Mouse (Mus musculus) hindbrain, embryonic 10.5 days (tissue): Measurements from ENCODE around the gene Lrmp. TPM values are rescaled to one million over a fixed set of nuclear protein-coding genes. Genes with fewer than 3 reads are reported as not detected.

Source experiments
- DNase-seq: peaks from one replicate; pipeline ENCODE4 v3.0.0-alpha.2; 2017; ENCODE audit warnings: low spot score
- H3K27ac ChIP-seq: fragments of 300-500 bp; sonication (generic); 2 replicates; pipeline ENCODE4 v1.5.1; 2016; ENCODE audit warnings: mild to moderate bottlenecking, moderate library complexity
- H3K27me3 ChIP-seq: fragments of 300-500 bp; sonication (generic); 2 replicates; pipeline ENCODE4 v1.6.1; 2016; ENCODE audit warnings: mild to moderate bottlenecking; ENCODE audit not compliant: poor library complexity, insufficient read depth, severe bottlenecking
- H3K36me3 ChIP-seq: fragments of 300-500 bp; sonication (generic); 2 replicates; pipeline ENCODE4 v1.6.1; 2016; ENCODE audit warnings: mild to moderate bottlenecking, moderate library complexity
- H3K4me1 ChIP-seq: fragments of 300-500 bp; sonication (generic); replicated peaks from 2 replicates; pipeline ENCODE4 v1.6.1; 2016; ENCODE audit warnings: mild to moderate bottlenecking
- H3K4me3 ChIP-seq: fragments of 300-500 bp; sonication (generic); 2 replicates; pipeline ENCODE4 v1.5.1; 2016; ENCODE audit warnings: mild to moderate bottlenecking, moderate library complexity
- H3K9me3 ChIP-seq: fragments of 300-500 bp; sonication (generic); 2 replicates; pipeline ENCODE4 v1.6.1; 2016; ENCODE audit warnings: mild to moderate bottlenecking, moderate library complexity
- WGBS: fragments of 180-500 bp; shearing (Covaris S2); methylation state at CpG from one replicate; pipeline ENCODE4 v1.1.7; 2016; 5-methylcytosine and 5-hydroxymethylcytosine counted together
- polyA plus RNA-seq: library from polyadenylated mRNA; unstranded; fragments of >200 nt; fragmentation: Nextera tagmentation; extraction: Ambion mirVana; gene quantifications from 2 replicates; pipeline ENCODE4 v1.2.1, GENCODE M21; 2016

The Lrmp gene
- polyA plus RNA-seq, 1 experiment from 2014 or later: 1.8 TPM

DNA sequence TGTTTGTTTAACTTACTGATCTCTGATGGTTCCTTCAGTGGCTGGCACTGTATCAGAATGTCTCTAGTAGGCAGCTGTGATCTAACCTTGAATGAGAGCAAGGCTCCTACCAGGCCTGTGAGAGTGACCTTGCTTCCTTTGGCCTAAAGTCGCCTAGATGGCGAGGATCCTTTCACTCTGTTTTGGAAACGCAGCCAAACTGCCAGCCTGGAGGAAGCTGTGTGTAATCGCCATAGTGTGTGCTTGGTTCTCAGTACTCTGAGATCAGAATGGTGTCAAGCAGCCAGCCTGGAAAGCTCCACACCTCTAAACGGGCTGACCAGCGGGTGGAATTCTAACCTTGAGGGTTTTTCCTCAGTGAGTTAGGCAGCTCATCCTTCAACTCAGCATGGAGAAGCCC lies 2.6 kb upstream of the Lrmp start:
- Histone ChIP-seq H3K4me1 (peaks cover 13% of the 10 kb centered on the region), H3K27me3 (no peaks in the 10 kb centered on the region), H3K36me3 (no peaks in the 10 kb centered on the region), H3K9me3 (peaks cover 3% of the 10 kb centered on the region; the same call in 1 of the 2 replicates), H3K27ac (no peak overlapping the region), H3K4me3 (no peak overlapping the region)
- DNase-seq: no peak
- 71% methylated on average over 6 of the region's 6 CpGs for WGBS

DNA sequence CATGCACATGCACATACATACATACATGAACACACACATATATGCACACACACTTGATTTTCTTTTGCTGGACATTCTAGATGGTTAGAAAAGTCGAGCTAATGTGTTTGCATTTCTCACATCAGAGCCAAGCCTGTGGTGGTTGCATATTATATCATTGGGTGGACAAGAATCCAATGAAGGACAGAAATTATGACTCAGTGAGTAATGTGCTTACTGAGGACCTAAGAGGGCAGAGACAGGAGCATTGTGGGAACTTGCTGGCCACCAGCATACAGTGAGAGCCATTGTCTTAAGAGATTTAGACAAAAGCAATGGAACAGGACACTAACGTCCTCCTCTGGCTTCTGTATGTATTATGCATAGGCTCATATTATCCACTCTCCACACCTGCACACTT lies 892 bp upstream of the Lrmp start:
- WGBS: 71% methylated on average over 2 of the region's 2 CpGs

DNA sequence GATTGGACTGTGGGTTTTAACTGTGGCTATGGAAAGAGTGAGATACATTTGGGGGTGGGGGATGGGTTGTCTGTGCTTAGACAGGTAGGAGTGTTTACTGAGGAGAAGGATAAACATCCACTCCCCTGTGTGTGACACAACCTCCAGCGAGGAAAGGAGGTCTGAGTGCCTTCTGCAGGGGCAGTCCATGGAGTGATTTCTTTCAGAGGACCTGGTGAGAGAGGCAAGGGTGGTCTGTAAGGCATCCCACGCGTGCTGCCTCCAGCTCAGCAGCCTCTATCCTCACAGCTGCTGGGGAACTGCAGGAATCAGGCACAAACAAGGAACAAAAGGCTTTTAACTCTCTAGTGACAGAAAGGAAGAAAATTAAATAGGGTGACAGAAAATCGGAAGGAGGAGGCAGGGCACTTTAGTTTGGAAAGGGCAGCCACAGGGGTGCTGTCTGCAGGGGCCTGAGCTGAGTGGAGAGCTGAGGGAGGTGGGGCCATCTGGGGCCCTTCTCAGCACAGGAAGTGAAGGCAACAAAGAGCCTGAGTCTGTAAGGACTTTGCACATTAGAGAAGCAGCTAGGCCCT lies 732 bp downstream of the Lrmp start:
- H3K9me3 ChIP-seq: no peaks in the 10 kb centered on the region
- 5% methylated on average over 4 of the region's 4 CpGs for whole genome bisulfite sequencing
- H3K27ac ChIP-seq: peak overlapping the region; percentile 88
- H3K27me3 ChIP-seq: peaks cover 7% of the 10 kb centered on the region; the same call in 1 of the 2 replicates
- H3K4me1 ChIP-seq: peaks cover 21% of the 10 kb centered on the region
- peak; percentile 57 for DNase-seq
- peak overlapping the region; percentile 24; the same call in 1 of the 2 replicates for H3K4me3 ChIP-seq
- H3K36me3 ChIP-seq: no peaks in the 10 kb centered on the region

More for the DNA sequence above, 892 bp upstream of the Lrmp start:
- Histone ChIP-seq H3K36me3 (no peaks in the 10 kb centered on the region), H3K9me3 (peaks cover 3% of the 10 kb centered on the region; the same call in 1 of the 2 replicates), H3K4me1 (peaks cover 13% of the 10 kb centered on the region), H3K27me3 (no peaks in the 10 kb centered on the region), H3K4me3 (no peak overlapping the region), H3K27ac (no peak overlapping the region)
- no peak for DNase-seq

DNA sequence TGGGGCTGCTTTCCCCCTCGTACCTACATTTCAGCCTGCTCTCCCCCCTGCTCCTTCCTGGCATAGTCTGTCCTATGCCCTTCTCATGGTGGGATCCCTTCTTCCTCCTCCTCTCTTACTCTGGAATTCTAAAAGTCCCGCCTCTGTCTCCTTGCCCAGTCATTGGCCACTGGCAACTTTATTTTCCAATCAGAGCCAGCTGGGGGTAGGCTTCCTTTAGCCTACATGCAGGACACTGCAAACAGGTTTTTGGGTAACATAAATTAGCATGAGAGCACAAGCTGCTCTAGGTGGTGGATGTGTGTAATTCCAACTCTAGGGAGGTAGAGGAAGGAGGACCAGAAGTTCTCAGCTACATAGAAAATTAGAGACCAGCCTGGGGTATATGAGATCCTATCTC lies 4.6 kb downstream of the Lrmp start:
- no peak for DNase-seq
- H3K36me3 ChIP-seq: no peaks in the 10 kb centered on the region
- H3K4me3 ChIP-seq: no peak overlapping the region
- no peak overlapping the region for H3K27ac ChIP-seq
- peaks cover 32% of the 10 kb centered on the region for H3K4me1 ChIP-seq
- peaks cover 17% of the 10 kb centered on the region for H3K27me3 ChIP-seq
- no peaks in the 10 kb centered on the region for H3K9me3 ChIP-seq
- 73% methylated on average over 2 of the region's 2 CpGs for WGBS

DNA sequence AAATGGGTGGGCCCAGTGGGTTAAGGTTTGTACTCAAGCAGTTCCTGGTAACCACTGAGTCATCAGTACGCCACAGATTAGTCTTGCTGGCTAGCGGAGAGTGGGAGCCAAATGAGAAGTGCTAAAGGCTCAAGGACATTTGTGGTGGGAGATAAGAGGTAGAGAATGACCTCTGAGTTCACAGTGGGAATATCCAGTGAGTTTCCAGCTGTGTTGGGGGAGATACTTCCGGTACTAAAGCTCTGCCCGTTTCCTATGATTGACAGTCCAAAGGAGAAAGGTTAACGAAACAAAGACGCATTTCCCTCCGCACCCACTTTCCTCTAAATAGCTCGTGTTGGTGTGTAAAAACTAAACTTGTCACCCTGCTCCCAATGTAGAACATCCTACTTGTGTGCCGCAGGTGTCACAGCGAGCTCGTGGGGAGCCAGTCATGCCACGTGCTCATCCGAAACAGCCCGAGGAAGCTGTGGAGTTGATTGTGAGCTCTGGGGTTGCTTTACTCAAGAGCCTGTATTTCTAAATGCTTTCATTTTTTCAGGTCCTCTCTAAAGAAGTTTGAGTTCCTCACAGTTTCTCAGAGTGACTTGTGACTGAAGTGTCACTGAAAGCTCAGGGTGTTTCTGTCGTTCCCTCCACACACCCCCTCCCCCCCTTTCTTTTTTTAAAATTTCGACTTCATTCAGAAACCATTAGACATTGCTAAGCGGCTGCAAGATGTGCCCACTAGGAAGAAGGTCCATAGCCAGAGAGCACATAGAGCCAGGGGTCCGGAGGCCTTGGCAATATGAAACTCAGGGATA lies 5.5 kb downstream of the Lrmp start:
- DNase-seq: no peak
- Histone ChIP-seq H3K4me1 (peaks cover 30% of the 10 kb centered on the region), H3K27ac (peak overlapping the region; percentile 67; the same call in 1 of the 2 replicates), H3K36me3 (no peaks in the 10 kb centered on the region), H3K9me3 (no peaks in the 10 kb centered on the region), H3K4me3 (no peak overlapping the region), H3K27me3 (peaks cover 17% of the 10 kb centered on the region)
- WGBS: 44% methylated on average over 18 of the region's 18 CpGs

DNA sequence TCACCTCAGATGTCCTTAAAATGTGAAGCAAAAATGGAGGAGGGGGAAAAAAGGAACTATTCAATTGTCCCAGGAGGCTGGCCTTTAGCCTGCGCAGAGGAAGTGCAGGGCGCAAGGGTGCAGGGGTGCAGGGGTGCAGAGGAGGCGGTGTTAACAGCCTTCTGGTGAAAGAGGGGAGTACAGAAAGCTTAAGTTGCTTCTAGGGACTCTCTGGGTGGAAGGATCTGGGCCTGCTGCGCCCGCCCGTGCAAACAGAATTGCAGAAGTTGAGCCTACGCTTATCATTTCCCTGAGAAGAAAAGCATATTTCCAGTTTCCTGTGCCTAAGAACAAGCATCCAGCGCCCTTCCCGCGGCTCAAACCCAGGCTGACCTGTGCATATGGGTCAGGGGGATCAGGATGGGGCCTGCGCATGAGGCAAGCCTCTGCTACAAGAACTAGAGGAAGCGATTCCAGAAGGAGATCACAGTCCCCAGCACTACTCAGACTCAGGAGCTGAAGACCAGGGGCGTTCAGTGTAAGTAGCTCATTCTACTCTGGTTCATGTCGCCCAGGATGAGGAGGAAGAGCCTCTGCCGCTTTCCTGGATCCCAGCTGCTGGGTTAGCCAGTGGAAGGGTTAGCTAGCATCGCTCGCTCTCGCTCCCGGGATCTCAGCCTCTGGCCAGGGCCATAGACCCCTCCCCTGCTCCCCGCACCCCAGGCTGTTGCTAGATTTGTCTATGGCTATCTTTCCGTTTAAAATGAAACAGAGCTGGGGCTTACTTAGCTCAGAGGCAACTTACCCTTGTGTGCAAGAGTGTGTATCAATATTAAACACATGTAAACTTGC lies 6.4 kb downstream of the Lrmp start:
- WGBS: 40% methylated on average over 21 of the region's 21 CpGs
- H3K4me3 ChIP-seq: no peak overlapping the region
- peaks cover 17% of the 10 kb centered on the region for H3K27me3 ChIP-seq
- H3K36me3 ChIP-seq: no peaks in the 10 kb centered on the region
- no peaks in the 10 kb centered on the region for H3K9me3 ChIP-seq
- H3K27ac ChIP-seq: peak overlapping the region; percentile 67
- peaks cover 22% of the 10 kb centered on the region for H3K4me1 ChIP-seq
- peak; percentile 16 for DNase-seq

DNA sequence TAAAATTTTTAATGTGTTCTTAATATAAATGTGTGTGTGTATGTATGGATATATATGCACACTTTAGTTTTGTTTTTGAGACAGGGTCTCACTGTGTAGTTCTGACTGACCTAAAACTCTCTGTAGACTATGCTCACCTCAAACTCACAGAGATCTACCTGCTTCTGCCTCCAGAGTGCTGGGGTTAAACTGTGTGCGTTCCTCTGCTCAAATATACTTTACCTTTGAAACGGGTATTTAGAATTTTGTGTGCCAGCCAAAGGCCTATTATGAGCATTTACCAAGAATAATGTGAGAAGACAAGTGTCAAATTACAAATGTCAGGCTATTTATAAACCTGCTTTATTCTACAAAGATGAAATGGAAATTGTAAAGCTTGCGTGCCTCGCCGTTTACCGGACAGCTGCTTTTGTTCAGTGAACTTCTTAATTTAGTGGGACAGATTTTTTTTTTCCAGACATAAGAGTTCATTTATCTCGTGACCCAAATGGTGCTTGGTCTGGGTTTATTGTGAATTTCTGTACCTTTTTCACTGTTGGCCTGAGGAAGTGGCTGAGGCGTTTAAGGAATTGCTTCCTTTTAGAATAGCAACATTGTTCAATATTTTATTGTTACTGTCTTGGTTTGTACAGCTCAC lies 7.1 kb downstream of the Lrmp start:
- Histone ChIP-seq H3K27ac (no peak overlapping the region), H3K36me3 (no peaks in the 10 kb centered on the region), H3K27me3 (peaks cover 17% of the 10 kb centered on the region), H3K9me3 (peaks cover 6% of the 10 kb centered on the region), H3K4me1 (peaks cover 19% of the 10 kb centered on the region), H3K4me3 (no peak overlapping the region)
- WGBS: 65% methylated on average over 8 of the region's 8 CpGs
- DNase-seq: no peak

DNA sequence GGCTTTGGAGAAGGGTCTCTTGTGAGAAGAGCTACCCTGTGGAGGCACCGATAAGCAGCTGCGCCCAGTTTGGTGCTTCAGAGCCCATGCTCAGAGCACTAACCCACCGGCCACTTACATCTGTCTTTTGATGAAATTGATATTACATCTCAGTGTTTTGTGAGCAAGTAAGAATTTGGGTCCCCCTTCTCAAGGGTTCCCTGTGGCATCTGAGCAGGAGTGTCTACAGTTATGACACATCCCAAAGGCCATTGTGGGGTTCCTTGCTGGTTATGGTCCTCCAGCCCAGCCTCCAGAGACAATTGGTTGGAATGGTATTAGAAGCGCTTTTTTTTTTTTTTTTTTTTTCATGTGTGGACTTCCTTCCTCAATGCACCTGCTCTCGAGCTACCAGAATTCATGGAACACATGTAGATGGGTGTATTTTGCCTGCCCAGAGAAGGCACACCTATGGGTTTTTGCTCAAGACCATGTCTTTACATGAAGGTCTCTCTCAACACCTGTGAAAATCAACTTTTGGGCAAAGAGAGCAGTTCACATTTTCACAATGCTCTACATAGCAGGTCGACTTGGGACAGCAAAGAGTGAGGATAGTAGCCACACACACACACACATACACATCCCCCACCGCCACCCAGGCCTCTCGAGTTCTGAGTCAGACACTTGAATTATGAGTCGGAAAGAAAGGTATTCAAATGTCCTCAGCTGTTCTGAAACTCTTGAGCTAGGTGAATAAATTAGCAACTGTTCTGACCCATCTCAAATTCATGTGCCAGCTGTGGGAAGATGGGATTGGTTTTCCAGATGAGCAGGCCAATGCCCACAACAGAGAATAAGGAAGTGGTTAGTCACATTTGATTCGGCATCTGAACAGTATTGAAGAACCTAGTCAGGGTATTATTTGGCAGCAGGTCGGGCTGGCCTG lies 7.9 kb downstream of the Lrmp start:
- Histone ChIP-seq H3K27me3 (peaks cover 17% of the 10 kb centered on the region), H3K4me1 (peaks cover 19% of the 10 kb centered on the region), H3K27ac (no peak overlapping the region), H3K9me3 (peaks cover 8% of the 10 kb centered on the region), H3K4me3 (no peak overlapping the region), H3K36me3 (no peaks in the 10 kb centered on the region)
- DNase-seq: no peak
- 84% methylated on average over 11 of the region's 11 CpGs for WGBS

DNA sequence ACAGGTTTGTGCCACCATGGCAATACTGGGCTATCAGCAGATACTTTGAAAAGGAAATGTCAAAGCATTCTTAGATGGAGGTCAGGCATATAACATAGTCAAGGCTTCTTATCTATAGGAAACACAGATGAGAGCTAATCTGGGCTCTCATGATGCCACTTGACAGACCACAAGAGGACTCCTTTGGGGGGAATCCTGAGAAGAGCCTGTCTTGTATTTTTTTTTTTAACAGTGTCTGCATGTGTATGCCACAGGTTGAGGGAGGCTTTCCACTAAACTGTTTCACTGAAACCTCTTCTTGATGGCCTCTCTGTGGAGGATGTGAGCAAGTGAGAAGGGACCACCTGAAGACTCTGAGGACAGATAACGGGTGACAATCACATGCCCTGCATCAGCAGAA lies 9.2 kb downstream of the Lrmp start:
- Histone ChIP-seq H3K4me3 (no peak overlapping the region), H3K27me3 (peaks cover 17% of the 10 kb centered on the region), H3K9me3 (peaks cover 8% of the 10 kb centered on the region), H3K36me3 (no peaks in the 10 kb centered on the region), H3K4me1 (peaks cover 19% of the 10 kb centered on the region), H3K27ac (no peak overlapping the region)
- DNase-seq: no peak
- 78% methylated on average over 1 of the region's 1 CpGs for WGBS

DNA sequence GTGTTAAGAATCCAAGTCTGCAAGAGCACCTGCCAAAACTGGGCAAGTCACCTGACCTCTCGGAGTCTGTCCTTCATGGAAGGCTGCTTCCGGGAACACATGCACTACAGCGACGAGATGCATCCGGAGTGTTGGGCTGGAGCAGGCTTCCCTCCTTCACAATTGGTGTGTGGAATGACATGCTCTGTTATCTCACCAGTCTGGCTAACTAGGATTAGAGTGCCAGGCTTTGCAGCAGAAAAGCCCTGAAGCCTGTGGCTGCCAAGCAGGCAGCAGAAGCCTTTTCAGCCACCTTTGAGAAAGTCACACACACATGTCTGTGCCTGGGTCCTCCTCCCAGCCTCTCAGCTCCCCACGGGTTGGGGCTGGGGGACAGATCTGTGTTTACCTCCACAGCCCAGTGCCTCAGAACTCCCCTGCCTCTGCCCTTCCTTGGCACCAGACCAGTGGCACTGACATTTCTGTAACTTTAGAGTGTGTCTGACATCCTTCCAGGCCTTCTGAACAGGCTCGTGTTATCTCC lies 10.2 kb downstream of the Lrmp start:
- peaks cover 14% of the 10 kb centered on the region for H3K27me3 ChIP-seq
- WGBS: 73% methylated on average over 7 of the region's 7 CpGs
- peaks cover 8% of the 10 kb centered on the region for H3K9me3 ChIP-seq
- H3K27ac ChIP-seq: no peak overlapping the region
- H3K4me3 ChIP-seq: no peak overlapping the region
- H3K4me1 ChIP-seq: peaks cover 16% of the 10 kb centered on the region
- no peak for DNase-seq
- H3K36me3 ChIP-seq: no peaks in the 10 kb centered on the region

DNA sequence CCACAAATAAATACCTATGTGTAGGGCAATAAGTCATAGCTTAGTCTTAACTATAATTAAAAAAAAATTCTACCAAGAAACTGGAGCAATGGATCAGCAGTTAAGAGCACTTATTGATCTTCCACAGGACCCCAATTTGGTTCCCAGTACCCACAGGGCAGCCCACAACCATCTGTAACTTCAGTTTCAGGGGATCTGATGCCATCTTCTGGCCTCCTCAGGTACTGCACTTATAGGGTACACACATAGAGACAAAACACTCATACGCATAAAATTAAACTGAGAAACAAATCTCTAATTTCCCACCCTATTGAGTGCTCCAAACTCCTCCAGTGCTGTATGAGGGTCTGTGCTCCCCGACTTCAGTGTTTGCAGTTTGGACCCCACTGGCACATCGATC lies 12.2 kb downstream of the Lrmp start:
- no peak overlapping the region for H3K27ac ChIP-seq
- H3K4me1 ChIP-seq: peaks cover 3% of the 10 kb centered on the region; the same call in 1 of the 2 replicates
- H3K27me3 ChIP-seq: no peaks in the 10 kb centered on the region
- H3K9me3 ChIP-seq: peaks cover 8% of the 10 kb centered on the region
- no peak for DNase-seq
- H3K36me3 ChIP-seq: no peaks in the 10 kb centered on the region
- WGBS: 91% methylated on average over 3 of the region's 3 CpGs
- no peak overlapping the region for H3K4me3 ChIP-seq
